In the genomic region with DNA sequence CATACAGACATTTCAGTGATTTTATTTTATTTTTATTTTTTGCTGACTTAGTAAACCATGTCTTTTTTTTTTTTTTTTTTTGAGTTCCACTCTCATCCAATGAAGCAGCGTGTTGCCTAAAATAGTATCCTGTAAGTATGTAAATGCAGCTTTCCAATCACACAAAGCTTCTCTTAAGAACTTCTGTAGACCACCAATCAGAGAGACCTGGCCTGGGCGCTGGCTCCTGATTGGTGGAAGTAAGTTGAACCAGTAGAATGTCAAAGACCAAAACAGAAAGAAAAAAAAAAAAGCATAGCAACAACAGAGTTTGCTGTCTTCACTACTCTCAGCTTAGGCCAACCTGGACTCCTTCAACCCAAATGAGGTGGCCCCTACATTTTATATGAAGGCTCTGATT, we compare ENCODE assay signal across 8 mouse cellular contexts. TPM values are rescaled to one million over a fixed set of nuclear protein-coding genes. Genes with fewer than 3 reads are reported as not detected.
DNase-seq lines count a peak whose midpoint lies in the region; ATAC-seq lines count a peak whose summit lies in the region.

No protein-coding gene starts in this region.

- intact Hi-C loops in heart, postnatal 14 days (cut with DNase I) = no loop called here

- H3K27ac ChIP-seq in heart, embryonic 11.5 days (ENCODE audit: low read depth, low read length) = peak overlapping the region; percentile 42; the same call in 1 of the 2 replicates
- no peak overlapping the region for H3K27ac ChIP-seq in embryonic facial prominence, embryonic 11.5 days (replicated peaks; ENCODE audit: low read depth, low read length)
- no peak overlapping the region for H3K27ac ChIP-seq in intestine, embryonic 15.5 days
- no peak overlapping the region for H3K27ac ChIP-seq in midbrain, embryonic 12.5 days (replicated peaks)

- peaks cover 17% of the 10 kb centered on the region; the same call in 1 of the 2 replicates for H3K4me1 ChIP-seq in heart, embryonic 11.5 days (ENCODE audit: control insufficient read depth, insufficient read depth, low read length)
- H3K4me1 ChIP-seq in embryonic facial prominence, embryonic 11.5 days (ENCODE audit: control insufficient read depth, insufficient read depth, low read length) = peaks cover 4% of the 10 kb centered on the region; the same call in 1 of the 2 replicates
- H3K4me1 ChIP-seq in intestine, embryonic 15.5 days (replicated peaks) = 0 out of 2 replicates have a peak, but pooled peaks cover 10% of the 10 kb centered on the region
- peaks cover 8% of the 10 kb centered on the region; the same call in 1 of the 2 replicates for H3K4me1 ChIP-seq in midbrain, embryonic 12.5 days

- H3K27me3 ChIP-seq in heart, embryonic 11.5 days (ENCODE audit: control insufficient read depth, insufficient read depth, low read length) = no peaks in the 10 kb centered on the region
- H3K27me3 ChIP-seq in embryonic facial prominence, embryonic 11.5 days (ENCODE audit: control insufficient read depth, insufficient read depth, low read length) = no peaks in the 10 kb centered on the region
- no peaks in the 10 kb centered on the region for H3K27me3 ChIP-seq in intestine, embryonic 15.5 days (replicated peaks)
- no peaks in the 10 kb centered on the region for H3K27me3 ChIP-seq in midbrain, embryonic 12.5 days

- no peak for DNase-seq in heart, postnatal 14 days
- no peak for DNase-seq in embryonic facial prominence, embryonic 11.5 days (ENCODE audit: low spot score)
- no peak for DNase-seq in ovary, postnatal 10 days (ENCODE audit: low spot score)
- DNase-seq in urinary bladder, postnatal 4 days (ENCODE audit: low spot score in 2 of 2) = no peak

- H3K9ac ChIP-seq in heart, embryonic 11.5 days (ENCODE audit: low read depth, low read length) = peak overlapping the region; percentile 56
- no peak overlapping the region for H3K9ac ChIP-seq in embryonic facial prominence, embryonic 11.5 days (replicated peaks; ENCODE audit: low read length)
- no peak overlapping the region for H3K9ac ChIP-seq in intestine, embryonic 15.5 days
- no peak overlapping the region for H3K9ac ChIP-seq in midbrain, embryonic 12.5 days (replicated peaks)

- no peaks in the 10 kb centered on the region for H3K36me3 ChIP-seq in heart, embryonic 11.5 days (ENCODE audit: control insufficient read depth, insufficient read depth, low read length)
- no peaks in the 10 kb centered on the region for H3K36me3 ChIP-seq in embryonic facial prominence, embryonic 11.5 days (replicated peaks; ENCODE audit: control insufficient read depth, insufficient read depth, low read depth, low read length)
- H3K36me3 ChIP-seq in intestine, embryonic 15.5 days = no peaks in the 10 kb centered on the region
- no peaks in the 10 kb centered on the region for H3K36me3 ChIP-seq in midbrain, embryonic 12.5 days

- peak overlapping the region; percentile 60 for H3K4me2 ChIP-seq in heart, embryonic 11.5 days
- peak overlapping the region; percentile 30; the same call in 1 of the 2 replicates for H3K4me2 ChIP-seq in embryonic facial prominence, embryonic 11.5 days (ENCODE audit: low read depth, low read length)
- peak overlapping the region; percentile 43 for H3K4me2 ChIP-seq in intestine, embryonic 15.5 days (replicated peaks)
- H3K4me2 ChIP-seq in midbrain, embryonic 12.5 days (replicated peaks) = peak overlapping the region; percentile 41

- 53% methylated on average over 2 of the region's 2 CpGs for WGBS in heart, embryonic 11.5 days (ENCODE audit: insufficient replicate concordance)
- 51% methylated on average over 2 of the region's 2 CpGs for whole genome bisulfite sequencing in embryonic facial prominence, embryonic 11.5 days
- WGBS in intestine, embryonic 15.5 days = 75% methylated on average over 2 of the region's 2 CpGs
- WGBS in midbrain, embryonic 12.5 days = 49% methylated on average over 2 of the region's 2 CpGs

- 0 out of 2 replicates have a peak overlapping the region, but pooled peaks have one; percentile 14 for H3K4me3 ChIP-seq in heart, embryonic 11.5 days (ENCODE audit: low read depth, low read length)
- H3K4me3 ChIP-seq in embryonic facial prominence, embryonic 11.5 days (ENCODE audit: low read depth, low read length) = no peak overlapping the region
- no peak overlapping the region for H3K4me3 ChIP-seq in intestine, embryonic 15.5 days (replicated peaks)
- H3K4me3 ChIP-seq in midbrain, embryonic 12.5 days = no peak overlapping the region

- H3K9me3 ChIP-seq in heart, embryonic 11.5 days (replicated peaks; ENCODE audit: control insufficient read depth, low read length) = no peaks in the 10 kb centered on the region
- no peaks in the 10 kb centered on the region for H3K9me3 ChIP-seq in embryonic facial prominence, embryonic 11.5 days (replicated peaks; ENCODE audit: control insufficient read depth, low read length)
- no peaks in the 10 kb centered on the region for H3K9me3 ChIP-seq in intestine, embryonic 15.5 days
- H3K9me3 ChIP-seq in midbrain, embryonic 12.5 days = no peaks in the 10 kb centered on the region

- ATAC-seq in heart, embryonic 11.5 days (replicated peaks; ENCODE audit: insufficient number of reproducible peaks, low FRiP score, low TSS enrichment) = peak; percentile 10; the same call in 1 of the 2 replicates
- ATAC-seq in embryonic facial prominence, embryonic 11.5 days (replicated peaks; ENCODE audit: insufficient number of reproducible peaks, low FRiP score, low TSS enrichment, low read depth) = no peak
- no peak for ATAC-seq in intestine, embryonic 15.5 days
- 0 out of 2 replicates have a peak, but pooled peaks have one; percentile 58 for ATAC-seq in midbrain, embryonic 12.5 days (ENCODE audit: low FRiP score, low read depth)
- ATAC-seq in erythroblast, adult 5-6 weeks (replicated peaks; ENCODE audit: low FRiP score, poor library complexity, severe bottlenecking) = no peak

RNA-seq across cellular contexts. Expression of a gene that starts 4.8 kb away (rescaled TPM):
- polyA plus RNA-seq in heart, embryonic 11.5 days (2014; fragmentation: Nextera tagmentation; extraction: Ambion mirVana) = 11.0 and 13.9 TPM in 2 replicates
- 10 to 100 TPM in 1 of 2 experiments, 1 to 10 TPM in 1; 10.0 to 10.7 TPM for total RNA-seq in heart, postnatal 14 days (2021)
- polyA plus RNA-seq in embryonic facial prominence, embryonic 11.5 days (2014; fragmentation: Nextera tagmentation; extraction: Ambion mirVana) = 17.1 and 19.4 TPM in 2 replicates
- polyA plus RNA-seq in intestine, embryonic 15.5 days (2015; fragmentation: Nextera tagmentation; extraction: Ambion mirVana) = 37.7 and 42.0 TPM in 2 replicates
- 21.9 and 26.8 TPM in 2 replicates for polyA plus RNA-seq in midbrain, embryonic 12.5 days (2016; fragmentation: Nextera tagmentation; extraction: Ambion mirVana)
- 1.5 TPM in 1 of 2 replicates, not detected in the other for total RNA-seq in erythroblast, adult 5-6 weeks (2015; ENCODE audit: low replicate concordance)
- not detected in 2 replicates for total RNA-seq in erythroblast, adult 5-6 weeks (2017; ENCODE audit: low replicate concordance)

RNA-seq across cellular contexts. Expression of a gene that starts 11.2 kb away (rescaled TPM):
- polyA plus RNA-seq in heart, embryonic 11.5 days (2014; fragmentation: Nextera tagmentation; extraction: Ambion mirVana) = 0.89 and 1.2 TPM in 2 replicates
- total RNA-seq in heart, postnatal 14 days (2021) = 1 to 10 TPM; 1.3 to 2.3 TPM
- 0.28 and 0.61 TPM in 2 replicates for polyA plus RNA-seq in embryonic facial prominence, embryonic 11.5 days (2014; fragmentation: Nextera tagmentation; extraction: Ambion mirVana)
- polyA plus RNA-seq in intestine, embryonic 15.5 days (2015; fragmentation: Nextera tagmentation; extraction: Ambion mirVana) = 0.53 and 0.54 TPM in 2 replicates
- 0.34 and 0.47 TPM in 2 replicates for polyA plus RNA-seq in midbrain, embryonic 12.5 days (2016; fragmentation: Nextera tagmentation; extraction: Ambion mirVana)
- not detected in 2 replicates for total RNA-seq in erythroblast, adult 5-6 weeks (2015; ENCODE audit: low replicate concordance)
- not detected in 2 replicates for total RNA-seq in erythroblast, adult 5-6 weeks (2017; ENCODE audit: low replicate concordance)

RNA-seq across cellular contexts. Expression of a gene that starts 35.0 kb away (rescaled TPM):
- polyA plus RNA-seq in heart, embryonic 11.5 days (2014; fragmentation: Nextera tagmentation; extraction: Ambion mirVana) = 62.0 and 62.7 TPM in 2 replicates
- total RNA-seq in heart, postnatal 14 days (2021) = 10 to 100 TPM; 32.7 to 33.5 TPM
- 54.2 and 54.5 TPM in 2 replicates for polyA plus RNA-seq in embryonic facial prominence, embryonic 11.5 days (2014; fragmentation: Nextera tagmentation; extraction: Ambion mirVana)
- 87.1 and 88.5 TPM in 2 replicates for polyA plus RNA-seq in intestine, embryonic 15.5 days (2015; fragmentation: Nextera tagmentation; extraction: Ambion mirVana)
- 54.5 and 56.5 TPM in 2 replicates for polyA plus RNA-seq in midbrain, embryonic 12.5 days (2016; fragmentation: Nextera tagmentation; extraction: Ambion mirVana)
- total RNA-seq in erythroblast, adult 5-6 weeks (2015; ENCODE audit: low replicate concordance) = 25.4 and 30.9 TPM in 2 replicates
- total RNA-seq in erythroblast, adult 5-6 weeks (2017; ENCODE audit: low replicate concordance) = 15.3 and 28.1 TPM in 2 replicates

RNA-seq across cellular contexts. Expression of a gene that starts 35.3 kb away (rescaled TPM):
- polyA plus RNA-seq in heart, embryonic 11.5 days (2014; fragmentation: Nextera tagmentation; extraction: Ambion mirVana) = 2.1 and 2.4 TPM in 2 replicates
- 1 to 10 TPM in 1 of 2 experiments, under 1 TPM in 1; 0.83 to 1.0 TPM for total RNA-seq in heart, postnatal 14 days (2021)
- polyA plus RNA-seq in embryonic facial prominence, embryonic 11.5 days (2014; fragmentation: Nextera tagmentation; extraction: Ambion mirVana) = 1.9 and 2.6 TPM in 2 replicates
- polyA plus RNA-seq in intestine, embryonic 15.5 days (2015; fragmentation: Nextera tagmentation; extraction: Ambion mirVana) = 2.7 and 2.9 TPM in 2 replicates
- 3.4 and 3.6 TPM in 2 replicates for polyA plus RNA-seq in midbrain, embryonic 12.5 days (2016; fragmentation: Nextera tagmentation; extraction: Ambion mirVana)
- not detected in 2 replicates for total RNA-seq in erythroblast, adult 5-6 weeks (2015; ENCODE audit: low replicate concordance)
- total RNA-seq in erythroblast, adult 5-6 weeks (2017; ENCODE audit: low replicate concordance) = 0.94 TPM in 1 of 2 replicates, not detected in the other

Comparison
In these comparisons a context has a peak if more than half of its experiments do, and no peak if none do; other contexts are left out.
1. ATAC-seq: peak in heart, embryonic 11.5 days (single experiment) and midbrain, embryonic 12.5 days (single experiment); none in embryonic facial prominence, embryonic 11.5 days (single experiment), intestine, embryonic 15.5 days (single experiment) and erythroblast, adult 5-6 weeks (single experiment).
2. Peak in every context shown above with its lines, with median percentiles within 50 percentile points of each other: H3K4me2 ChIP-seq.